Mouse (Mus musculus) brain, embryonic 18.5 days (tissue): Measurements from ENCODE around the gene Gm21760.
"Not testable (repeated sequence)": the region's sequence is repeated elsewhere in the genome, so short reads cannot be mapped to it uniquely, and the experiment has no call there.

Experiments used
- DNase-seq: peaks from one replicate; pipeline ENCODE4 v3.0.0-alpha.2; 2012; ENCODE audit warnings: low read depth, low spot score

Gene Gm21760

GRCm38 (mm10) chrY:80133479-80133878, at the start of gene Gm21760:
Gm21760 (plus strand) TSS chrY:80133779.
- not testable (repeated sequence) for DNase-seq
